Mouse (Mus musculus): ENCODE measurements around the gene Nrap.

DNA sequence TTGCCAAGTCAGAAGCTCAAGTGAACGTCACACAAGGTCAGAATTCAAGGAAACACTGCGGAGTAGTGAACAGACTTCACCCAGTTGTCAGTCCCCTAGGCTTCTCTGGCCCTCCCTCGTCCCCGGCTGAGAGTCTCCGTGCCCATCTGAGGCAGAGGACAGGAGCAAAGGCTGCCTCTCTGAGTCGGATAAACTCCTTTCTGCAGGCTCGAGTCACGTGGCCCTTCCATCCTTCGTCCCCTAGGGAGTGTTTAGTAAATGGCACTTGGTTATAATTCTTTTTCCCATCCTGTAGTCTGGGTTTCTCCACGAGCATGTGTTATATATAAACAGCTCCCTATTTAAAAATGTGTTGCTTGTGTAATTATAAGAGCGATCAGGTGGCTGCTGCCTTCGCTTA is 33.5 kb upstream of the Nrap start:
- TF ChIP-seq POLR2A (IDR thresholded peaks at IDR 0.05; ENCODE audit: insufficient read length, low read depth), result no peak
- no peak for TF ChIP-seq MAX (IDR thresholded peaks at IDR 0.05; ENCODE audit: low read depth)
- TF ChIP-seq TCF12 (IDR thresholded peaks at IDR 0.05; ENCODE audit: insufficient read depth, poor library complexity, severe bottlenecking), result no peak
- no peak for TF ChIP-seq USF1 (IDR thresholded peaks at IDR 0.05; ENCODE audit: low read depth)
